Mouse (Mus musculus) liver, embryonic 14.5 days (tissue): ENCODE measurements around the gene Rnf24.

Experiments used
- CTCF ChIP-seq: IDR thresholded peaks from 2 replicates; pipeline ENCODE4 v1.5.1; 2016; ENCODE audit warnings: antibody characterized with exemption, low read depth, control low read depth
- EP300 ChIP-seq: IDR thresholded peaks from 2 replicates; pipeline ENCODE4 v1.6.1; 2016; ENCODE audit warnings: antibody characterized with exemption, low read depth

DNA sequence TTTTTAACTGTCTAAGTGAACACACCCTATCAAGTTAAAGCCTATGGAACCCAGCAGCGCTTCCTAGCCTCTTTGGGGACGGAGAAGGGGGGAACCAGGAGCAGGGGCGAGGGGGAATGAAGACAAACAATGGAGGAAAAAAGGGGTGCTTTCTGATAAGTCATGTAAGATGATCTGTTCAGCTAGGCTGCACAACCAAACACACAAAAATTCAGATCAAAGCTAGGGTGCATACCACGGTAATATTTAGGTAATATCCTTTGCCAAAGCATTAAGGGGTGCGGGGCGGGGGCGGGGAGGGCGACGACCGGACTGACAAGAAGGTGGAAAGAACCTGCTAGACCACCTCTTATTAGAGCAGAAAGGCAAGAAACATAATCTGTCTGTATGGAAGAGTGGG, 1.2 kb downstream of the Rnf24 start:
- TF ChIP-seq CTCF (no peak), EP300 (no peak)
